9 mouse cellular contexts compared by ENCODE assay signal in the genomic region with DNA sequence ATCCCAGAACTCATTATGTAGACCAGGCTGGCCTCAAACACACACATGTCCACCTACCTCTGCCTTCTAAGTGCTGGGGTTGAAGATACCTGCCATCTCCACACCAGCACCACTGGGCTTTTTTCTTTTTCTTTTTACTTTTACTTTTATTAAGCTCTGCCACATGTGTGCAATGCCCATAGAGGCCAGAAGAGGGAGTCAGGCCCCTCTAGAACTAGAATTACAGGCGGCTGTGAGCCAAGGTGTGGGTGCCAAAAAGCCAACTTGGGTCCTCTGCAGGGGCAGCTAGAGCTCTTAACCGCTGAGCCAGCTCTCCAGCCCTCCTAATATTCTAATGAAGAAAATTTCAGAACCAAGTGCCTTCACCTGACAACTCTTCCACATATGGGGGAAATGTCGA. TPM values are rescaled to one million over a fixed set of nuclear protein-coding genes. Genes with fewer than 3 reads are reported as not detected.
DNase-seq lines count a peak whose midpoint lies in the region; ATAC-seq and TF ChIP-seq lines count a peak whose summit lies in the region.
"Had no signal": no experiment of that assay in that cellular context is flagged by ENCODE, and none has a peak within 500 bp of the region (broad histone marks: within the 10 kb centered on the region; RNA-seq: fewer than 3 reads in every experiment).

No protein-coding gene starts in this region.

- WGBS in liver, embryonic 11.5 days: 45% methylated on average over 3 of the region's 3 CpGs
- WGBS in small intestine, adult 2 months: 48% methylated on average over 3 of the region's 3 CpGs

- DNase-seq in cerebellum, postnatal 10 days: peak; percentile 78 to 81
- no peak for DNase-seq in cerebellum, adult 11 months
- DNase-seq in liver: peak; percentile 24
- DNase-seq in liver, embryonic 11.5 days (ENCODE audit: low spot score): no peak
- no peak for DNase-seq in adrenal gland, postnatal 25 days
- DNase-seq in right cerebral cortex, postnatal 25 days: no peak

- no peak overlapping the region for H3K4me2 ChIP-seq in liver, embryonic 11.5 days

- H3K36me3 ChIP-seq in liver, embryonic 11.5 days (ENCODE audit: control insufficient read depth, insufficient read depth, low read length): no peaks in the 10 kb centered on the region
- H3K36me3 ChIP-seq in small intestine, adult 2 months (ENCODE audit: control insufficient read depth, insufficient read depth, low read length): no peaks in the 10 kb centered on the region
- H3K36me3 ChIP-seq: stomach, embryonic 15.5 days had no signal

- TF ChIP-seq CTCF in small intestine, adult 2 months (IDR thresholded peaks at IDR 0.05; ENCODE audit: extremely low read depth, insufficient read length, insufficient replicate concordance, low read depth, low read length): peak; percentile 48; the same call in 1 of the 2 replicates

- no peak for ATAC-seq in liver, embryonic 11.5 days (replicated peaks; ENCODE audit: low FRiP score)
- peak; percentile 18 to 49; a peak in 2 of 4 replicates for ATAC-seq in hematopoietic stem cell, adult 5-6 weeks (replicated peaks in 1 of 2; ENCODE audit: insufficient read depth in 1 of 2, low FRiP score in 2 of 2, low TSS enrichment in 1 of 2, low read depth in 1 of 2, poor library complexity in 2 of 2, severe bottlenecking in 2 of 2)

- H3K9ac ChIP-seq in liver, embryonic 11.5 days (ENCODE audit: low read depth, low read length): no peak overlapping the region
- H3K9ac ChIP-seq: stomach, embryonic 15.5 days had no signal

- no peak overlapping the region for H3K4me3 ChIP-seq in liver, embryonic 11.5 days (ENCODE audit: low read depth, low read length)
- no peak overlapping the region for H3K4me3 ChIP-seq in small intestine, adult 2 months (ENCODE audit: low read depth, low read length)
- H3K4me3 ChIP-seq: stomach, embryonic 15.5 days had no signal

- H3K27me3 ChIP-seq in liver, embryonic 11.5 days (replicated peaks; ENCODE audit: control insufficient read depth, insufficient read depth, low read length): no peaks in the 10 kb centered on the region
- H3K27me3 ChIP-seq in small intestine, adult 2 months (ENCODE audit: control insufficient read depth, insufficient read depth, low read length): 0 out of 2 replicates have a peak, but pooled peaks cover 2% of the 10 kb centered on the region
- H3K27me3 ChIP-seq: stomach, embryonic 15.5 days had no signal

- peaks cover 5% of the 10 kb centered on the region; the same call in 1 of the 2 replicates for H3K4me1 ChIP-seq in liver, embryonic 11.5 days (replicated peaks; ENCODE audit: control insufficient read depth, insufficient read depth, low read length)
- H3K4me1 ChIP-seq in small intestine, adult 2 months (ENCODE audit: control insufficient read depth, insufficient read depth, insufficient read length, low read length): peaks cover 20% of the 10 kb centered on the region; the same call in 1 of the 2 replicates
- H3K4me1 ChIP-seq: stomach, embryonic 15.5 days had no signal

- no peak for TF ChIP-seq POLR2A in small intestine, adult 2 months (IDR thresholded peaks at IDR 0.05; ENCODE audit: low read depth, low read length)

- H3K27ac ChIP-seq in liver, embryonic 11.5 days (ENCODE audit: low read depth, low read length): no peak overlapping the region
- no peak overlapping the region for H3K27ac ChIP-seq in small intestine, adult 2 months (ENCODE audit: insufficient read depth, low read depth, low read length)
- H3K27ac ChIP-seq: stomach, embryonic 15.5 days had no signal

- H3K9me3 ChIP-seq in liver, embryonic 11.5 days (ENCODE audit: control insufficient read depth, low read length): no peaks in the 10 kb centered on the region
- H3K9me3 ChIP-seq: stomach, embryonic 15.5 days had no signal

RNA-seq across cellular contexts. Expression of a gene that starts 30.7 kb away (rescaled TPM):
- polyA plus RNA-seq in liver, embryonic 11.5 days (2014; fragmentation: Nextera tagmentation; extraction: Ambion mirVana): 138 and 151 TPM in 2 replicates
- 222 and 248 TPM in 2 replicates for total RNA-seq in hematopoietic stem cell, adult 5-6 weeks (2017)
- polyA plus RNA-seq in small intestine, adult 2 months (2012; rRNA removed): 12.3 and 19.3 TPM in 2 replicates
- total RNA-seq in adrenal gland, postnatal 25 days (2021): 98.6 and 115 TPM in 2 replicates

Comparison
In these comparisons a context has a peak if more than half of its experiments do, and no peak if none do; other contexts are left out.
1. DNase-seq: peak in cerebellum, postnatal 10 days (2 of 2) and liver (single experiment); none in cerebellum, adult 11 months (single experiment), liver, embryonic 11.5 days (single experiment), adrenal gland, postnatal 25 days (single experiment) and right cerebral cortex, postnatal 25 days (single experiment).